Mouse (Mus musculus): ENCODE measurements at regions not wholly inside any gene's neighbourhood (a gene's known extent, or its start where the extent isn't known, plus 50 kb on each side); places are given as distances from the start of the nearest gene placed in this dataset.

DNA sequence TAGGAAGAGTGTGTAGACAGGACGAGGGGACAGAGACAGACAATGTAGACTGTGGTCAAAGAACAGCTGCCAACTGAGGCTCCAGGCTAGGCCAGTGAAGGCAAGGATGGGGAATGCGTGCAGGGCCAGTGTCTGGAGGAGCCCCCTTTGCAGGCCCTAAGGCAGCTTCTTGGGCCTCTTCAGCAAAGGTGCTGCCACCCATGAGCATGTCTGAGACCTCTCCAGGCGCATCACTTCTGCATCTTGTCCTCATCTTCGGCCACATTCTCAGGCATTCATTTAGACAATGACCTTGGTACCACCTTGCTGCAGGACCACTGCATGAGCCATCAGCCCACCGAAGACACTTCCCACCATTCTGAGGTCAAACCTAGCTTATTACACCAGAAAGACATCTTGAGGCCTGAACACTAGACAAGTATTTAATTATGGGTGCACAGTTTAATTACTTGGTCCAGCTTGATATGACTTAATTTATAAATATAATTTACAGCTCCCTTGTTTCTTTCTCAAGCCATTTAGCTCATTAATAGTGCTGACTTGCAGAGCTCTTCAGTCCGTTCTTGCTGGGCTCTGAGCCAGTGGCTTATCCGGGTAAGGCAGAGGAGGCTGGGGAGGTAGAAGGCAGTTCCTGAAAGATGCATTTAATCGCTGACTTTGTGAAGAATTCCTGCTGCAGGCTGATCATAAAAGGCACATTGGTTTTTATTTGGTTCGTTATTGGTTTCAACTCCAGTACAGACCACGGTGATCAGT is 72.1 kb upstream of the Sesn3 start:
- no peak overlapping the region for H3K4me3 ChIP-seq
- peaks cover 8% of the 10 kb centered on the region; the same call in 1 of the 2 replicates for H3K27me3 ChIP-seq (ENCODE audit: insufficient read depth, poor library complexity, severe bottlenecking)
- WGBS = 77% methylated on average over 10 of the region's 10 CpGs
- 0 out of 2 replicates have a peak, but pooled peaks cover 4% of the 10 kb centered on the region for H3K4me1 ChIP-seq
- peak; percentile 71 for DNase-seq (ENCODE audit: low spot score)
- no peak overlapping the region for H3K27ac ChIP-seq
- no peaks in the 10 kb centered on the region for H3K9me3 ChIP-seq
- H3K36me3 ChIP-seq = no peaks in the 10 kb centered on the region

DNA sequence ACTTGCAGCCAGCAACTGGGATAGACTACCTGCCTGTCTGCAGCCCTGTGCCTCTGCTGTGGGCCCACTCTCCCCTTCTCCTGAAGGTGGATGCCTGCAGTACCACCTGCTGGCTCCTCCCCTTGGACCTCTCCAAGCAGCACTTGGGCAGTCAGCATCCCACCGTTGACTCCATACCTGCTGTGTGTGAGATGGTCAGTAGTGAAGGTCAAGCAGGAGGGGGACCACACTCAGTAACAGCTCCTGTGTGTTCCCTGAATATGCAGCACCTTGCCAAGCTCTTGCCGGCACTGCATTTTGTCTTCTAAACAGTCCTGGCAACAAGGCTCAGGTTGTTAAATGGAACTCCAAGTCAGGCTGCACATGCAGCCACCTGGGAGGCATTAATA is 71.6 kb upstream of the Sesn3 start:
- H3K4me3 ChIP-seq = no peak overlapping the region
- 0 out of 2 replicates have a peak, but pooled peaks cover 4% of the 10 kb centered on the region for H3K4me1 ChIP-seq
- no peaks in the 10 kb centered on the region for H3K36me3 ChIP-seq
- no peaks in the 10 kb centered on the region for H3K9me3 ChIP-seq
- 76% methylated on average over 2 of the region's 2 CpGs for WGBS
- H3K27ac ChIP-seq = no peak overlapping the region
- H3K27me3 ChIP-seq (ENCODE audit: insufficient read depth, poor library complexity, severe bottlenecking) = peaks cover 8% of the 10 kb centered on the region; the same call in 1 of the 2 replicates
- peak; percentile 66 for DNase-seq (ENCODE audit: low spot score)

DNA sequence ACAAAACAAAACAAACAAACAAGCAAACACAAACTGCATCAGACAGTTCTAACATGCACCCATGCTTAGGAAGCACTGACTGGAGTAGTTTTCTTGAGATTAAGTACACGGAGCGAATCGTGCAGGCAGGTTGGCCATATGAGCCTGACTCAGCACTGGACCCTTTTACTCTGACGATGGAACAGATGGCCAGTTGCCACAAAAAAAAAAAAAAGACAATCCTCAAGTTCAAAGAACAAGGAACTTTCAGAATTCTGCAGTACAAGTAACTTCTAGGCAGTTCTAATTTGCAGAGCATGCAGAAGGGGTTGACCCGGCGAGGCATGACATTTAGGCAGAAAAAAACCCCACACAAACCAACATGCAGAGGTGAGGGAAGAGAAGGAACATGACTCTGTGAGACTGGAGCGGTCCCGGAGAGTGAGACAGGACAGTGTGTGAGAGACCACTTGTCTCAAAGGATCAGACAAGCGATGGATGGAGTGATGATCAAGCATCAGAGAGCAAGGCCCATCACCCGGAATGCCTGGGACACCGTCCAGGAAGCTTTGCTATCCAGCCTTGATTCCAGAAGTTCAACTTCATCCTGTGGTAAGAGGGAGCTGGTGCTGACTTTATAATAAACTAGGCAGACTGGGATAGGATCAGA is 71.0 kb upstream of the Sesn3 start:
- Histone ChIP-seq H3K27me3 (ENCODE audit: insufficient read depth, poor library complexity, severe bottlenecking) (peaks cover 8% of the 10 kb centered on the region; the same call in 1 of the 2 replicates), H3K9me3 (no peaks in the 10 kb centered on the region), H3K4me3 (no peak overlapping the region), H3K27ac (no peak overlapping the region), H3K4me1 (0 out of 2 replicates have a peak, but pooled peaks cover 4% of the 10 kb centered on the region), H3K36me3 (no peaks in the 10 kb centered on the region)
- no peak for DNase-seq (ENCODE audit: low spot score)
- 87% methylated on average over 11 of the region's 11 CpGs for WGBS

DNA sequence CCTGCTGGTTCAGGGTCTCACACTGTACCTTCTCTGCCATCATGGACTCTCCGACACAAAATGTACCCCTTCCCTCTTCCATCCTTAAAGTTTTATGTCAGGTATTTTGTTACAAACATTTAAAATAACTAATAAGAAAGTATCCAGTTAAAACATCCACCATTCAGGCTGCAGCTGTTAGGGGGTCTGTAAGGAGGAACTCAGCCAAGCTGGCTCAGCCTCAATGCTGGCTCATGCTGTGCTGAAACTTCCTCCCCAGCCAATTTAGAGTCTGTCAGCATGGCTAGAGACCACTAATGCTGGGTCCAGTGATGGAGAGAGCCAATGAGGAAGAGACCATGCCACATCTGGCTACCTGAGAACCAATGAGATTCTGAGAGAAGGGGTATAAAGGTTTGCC is 70.0 kb upstream of the Sesn3 start:
- Histone ChIP-seq H3K4me3 (no peak overlapping the region), H3K36me3 (no peaks in the 10 kb centered on the region), H3K27me3 (ENCODE audit: insufficient read depth, poor library complexity, severe bottlenecking) (peaks cover 8% of the 10 kb centered on the region; the same call in 1 of the 2 replicates), H3K27ac (no peak overlapping the region), H3K4me1 (0 out of 2 replicates have a peak, but pooled peaks cover 4% of the 10 kb centered on the region), H3K9me3 (no peaks in the 10 kb centered on the region)
- WGBS = 92% methylated on average over 1 of the region's 1 CpGs
- peak; percentile 25 for DNase-seq (ENCODE audit: low spot score)

DNA sequence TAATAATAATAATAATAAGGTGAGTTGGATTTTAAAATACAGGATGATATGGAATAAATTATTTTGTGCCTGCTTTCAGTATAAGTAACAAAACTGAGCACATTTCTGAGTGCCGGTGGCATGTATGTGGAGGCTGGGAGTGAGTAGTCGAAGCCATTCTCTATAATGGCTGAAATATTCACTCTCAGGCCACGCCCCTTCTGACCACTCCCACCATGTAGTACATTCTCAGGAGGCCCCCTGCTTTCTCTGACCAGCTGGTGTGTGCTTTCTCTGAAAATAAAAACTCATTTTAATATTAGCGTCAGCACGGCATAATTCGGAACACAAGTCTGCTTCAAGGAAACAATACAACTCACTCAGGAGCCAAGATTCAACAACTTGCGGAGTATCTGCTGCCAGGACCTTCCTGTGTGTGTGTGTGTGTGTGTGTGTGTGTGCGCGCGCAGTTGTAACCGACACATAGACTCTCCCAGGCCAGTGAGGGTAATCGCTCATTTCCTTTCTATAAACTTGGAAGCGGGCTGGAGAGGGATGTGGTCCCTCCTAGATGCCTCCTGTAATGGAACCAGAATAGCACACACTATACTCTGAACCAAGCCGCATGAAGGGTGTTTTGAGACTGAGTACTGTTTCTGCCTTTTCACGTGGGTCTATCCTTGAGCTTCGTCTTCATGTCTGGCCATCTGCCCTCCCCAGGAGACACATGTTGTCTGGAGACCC is 67.9 kb upstream of the Sesn3 start:
- 89% methylated on average over 16 of the region's 16 CpGs for WGBS
- Histone ChIP-seq H3K9me3 (no peaks in the 10 kb centered on the region), H3K36me3 (no peaks in the 10 kb centered on the region), H3K4me1 (no peaks in the 10 kb centered on the region), H3K27me3 (ENCODE audit: insufficient read depth, poor library complexity, severe bottlenecking) (peaks cover 7% of the 10 kb centered on the region; the same call in 1 of the 2 replicates), H3K4me3 (no peak overlapping the region), H3K27ac (no peak overlapping the region)
- peak; percentile 35 for DNase-seq (ENCODE audit: low spot score)

DNA sequence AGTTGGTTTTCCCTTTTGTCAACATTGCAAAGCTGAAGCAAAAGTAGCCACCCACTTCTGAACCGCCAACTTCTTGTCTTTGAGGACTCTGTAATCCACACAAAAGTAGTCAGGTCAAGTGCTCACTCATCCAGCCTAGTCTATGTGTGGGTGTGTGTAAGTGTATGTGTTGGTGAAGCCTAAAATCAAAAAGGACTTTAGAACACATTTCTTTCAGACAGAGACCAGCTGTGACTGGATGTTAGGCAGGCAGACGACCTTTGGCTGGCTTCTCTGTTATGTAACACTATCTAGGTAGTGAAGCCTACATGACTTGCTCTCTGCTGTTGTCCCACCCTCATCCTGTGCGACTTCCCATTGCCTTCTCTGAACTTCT is 67.3 kb upstream of the Sesn3 start:
- H3K36me3 ChIP-seq = no peaks in the 10 kb centered on the region
- no peak overlapping the region for H3K27ac ChIP-seq
- no peaks in the 10 kb centered on the region for H3K9me3 ChIP-seq
- no peak for DNase-seq (ENCODE audit: low spot score)
- WGBS = 67% methylated on average over 3 of the region's 3 CpGs
- H3K4me3 ChIP-seq = no peak overlapping the region
- 0 out of 2 replicates have a peak, but pooled peaks cover 2% of the 10 kb centered on the region for H3K27me3 ChIP-seq (ENCODE audit: insufficient read depth, poor library complexity, severe bottlenecking)
- no peaks in the 10 kb centered on the region for H3K4me1 ChIP-seq

DNA sequence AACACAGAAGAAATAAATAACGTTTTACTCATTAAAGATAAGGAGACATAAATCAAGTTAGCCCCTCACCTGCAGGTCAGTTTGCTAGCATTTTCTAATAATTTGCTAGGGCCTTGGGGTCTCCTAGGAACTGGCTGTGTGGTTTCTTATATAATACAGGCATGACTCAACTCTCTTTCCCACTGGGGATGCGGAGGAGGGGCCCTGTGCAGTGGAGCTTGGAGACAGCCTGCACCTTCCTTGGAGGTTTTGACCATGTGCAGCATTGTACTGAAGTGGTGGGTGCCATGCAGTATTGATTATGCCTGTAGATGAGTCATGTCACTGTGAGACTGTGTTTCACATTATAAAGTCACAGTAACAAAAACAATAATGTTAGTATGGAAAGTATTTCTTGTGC is 61.6 kb upstream of the Sesn3 start:
- no peak for DNase-seq (ENCODE audit: low spot score)
- Histone ChIP-seq H3K27ac (no peak overlapping the region), H3K9me3 (no peaks in the 10 kb centered on the region), H3K4me1 (0 out of 2 replicates have a peak, but pooled peaks cover 4% of the 10 kb centered on the region), H3K4me3 (no peak overlapping the region), H3K27me3 (ENCODE audit: insufficient read depth, poor library complexity, severe bottlenecking) (no peaks in the 10 kb centered on the region), H3K36me3 (no peaks in the 10 kb centered on the region)
- 79% methylated on average over 2 of the region's 2 CpGs for WGBS

DNA sequence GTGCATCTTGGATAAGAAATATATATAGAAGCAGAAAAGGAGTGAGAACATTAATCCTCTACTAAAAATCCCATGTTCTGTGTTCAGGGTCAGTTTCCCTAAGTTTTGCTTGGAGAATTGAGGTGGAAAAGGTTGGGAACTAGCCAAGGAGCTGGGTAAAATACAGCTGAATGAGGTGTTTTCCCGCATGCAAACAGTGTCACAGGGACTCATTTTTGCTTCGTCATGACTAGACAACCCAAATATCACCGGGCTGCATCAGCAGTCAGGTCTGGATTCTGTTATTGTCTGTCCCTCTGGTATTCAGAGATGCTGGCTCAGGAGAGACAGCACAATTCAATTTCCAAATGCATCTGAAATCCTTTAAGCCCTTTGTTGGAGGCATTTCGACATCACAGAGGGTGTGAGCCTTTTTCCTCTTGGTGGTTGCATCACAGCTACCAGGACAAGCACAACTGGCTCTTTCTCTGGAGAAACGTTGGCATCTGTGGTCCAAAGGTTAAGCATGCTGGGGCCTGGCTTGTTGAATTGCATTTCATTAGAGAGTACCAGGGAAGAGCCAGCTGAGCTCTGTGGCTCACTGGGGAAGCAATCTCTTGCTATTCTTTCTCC is 59.6 kb upstream of the Sesn3 start:
- Histone ChIP-seq H3K9me3 (no peaks in the 10 kb centered on the region), H3K4me3 (no peak overlapping the region), H3K36me3 (no peaks in the 10 kb centered on the region), H3K4me1 (0 out of 2 replicates have a peak, but pooled peaks cover 4% of the 10 kb centered on the region), H3K27ac (no peak overlapping the region), H3K27me3 (ENCODE audit: insufficient read depth, poor library complexity, severe bottlenecking) (no peaks in the 10 kb centered on the region)
- WGBS = 57% methylated on average over 5 of the region's 5 CpGs
- no peak for DNase-seq (ENCODE audit: low spot score)

DNA sequence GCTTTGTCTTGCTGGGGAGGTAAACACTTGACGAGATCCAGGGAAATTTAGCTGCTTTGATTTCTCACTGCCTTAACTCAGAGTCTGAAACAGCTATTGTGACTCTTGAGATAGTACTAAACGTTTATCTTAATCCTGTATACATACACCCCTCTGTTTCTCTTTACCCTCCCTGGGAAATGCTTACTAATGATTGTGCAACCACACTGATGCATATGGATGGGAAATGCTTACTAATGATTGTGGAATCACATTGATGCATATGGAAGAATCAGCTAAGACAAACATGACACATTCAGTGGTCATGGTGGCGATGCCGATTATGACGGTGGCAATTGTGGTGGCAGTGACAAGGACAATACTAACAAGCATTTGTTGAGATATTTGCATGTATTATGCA is 58.9 kb upstream of the Sesn3 start:
- H3K27me3 ChIP-seq (ENCODE audit: insufficient read depth, poor library complexity, severe bottlenecking) = no peaks in the 10 kb centered on the region
- H3K4me1 ChIP-seq = 0 out of 2 replicates have a peak, but pooled peaks cover 4% of the 10 kb centered on the region
- no peak overlapping the region for H3K4me3 ChIP-seq
- no peak for DNase-seq (ENCODE audit: low spot score)
- no peak overlapping the region for H3K27ac ChIP-seq
- no peaks in the 10 kb centered on the region for H3K9me3 ChIP-seq
- H3K36me3 ChIP-seq = no peaks in the 10 kb centered on the region
- WGBS = 72% methylated on average over 5 of the region's 5 CpGs

DNA sequence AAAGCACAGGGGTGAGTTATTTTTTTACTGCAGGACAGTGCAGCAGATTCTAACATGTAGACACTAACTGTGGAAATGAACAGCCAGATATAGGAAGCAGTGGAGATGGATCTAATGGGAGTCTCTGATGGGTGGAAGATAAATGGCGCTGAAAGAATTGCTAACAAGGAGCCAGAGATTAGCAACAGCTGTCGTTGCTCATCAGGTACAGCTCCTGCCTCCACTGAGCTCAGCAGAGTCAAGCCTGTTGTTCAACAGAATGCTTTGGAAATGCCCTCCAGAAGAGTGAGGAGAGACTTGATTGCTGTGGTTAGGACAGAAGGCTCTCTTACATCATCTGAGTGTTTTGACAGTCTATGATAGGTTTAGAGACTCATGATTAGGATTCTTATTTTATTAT is 51.9 kb upstream of the Sesn3 start:
- no peak for DNase-seq (ENCODE audit: low spot score)

More for the DNA sequence above, 51.9 kb upstream of the Sesn3 start:
- Histone ChIP-seq H3K4me3 (no peak overlapping the region), H3K36me3 (no peaks in the 10 kb centered on the region), H3K9me3 (no peaks in the 10 kb centered on the region), H3K27ac (no peak overlapping the region), H3K27me3 (ENCODE audit: insufficient read depth, poor library complexity, severe bottlenecking) (no peaks in the 10 kb centered on the region), H3K4me1 (no peaks in the 10 kb centered on the region)
- WGBS = 39% methylated on average over 2 of the region's 2 CpGs
